Mouse (Mus musculus) lung, postnatal 0 days (tissue): Measurements from ENCODE around the gene Atp6v1g1.

Experiments
- CTCF ChIP-seq: IDR thresholded peaks from 2 replicates; pipeline ENCODE4 v1.5.1; 2016; ENCODE audit warnings: antibody characterized with exemption, mild to moderate bottlenecking
- EP300 ChIP-seq: IDR thresholded peaks from 2 replicates; pipeline ENCODE4 v1.6.1; 2016; ENCODE audit warnings: antibody characterized with exemption, mild to moderate bottlenecking, control low read depth

- TF ChIP-seq CTCF (no peak), EP300 (peak; percentile 87)
Observed at GRCm38 (mm10) chr4:63553789-63554576, 9.4 kb downstream of the Atp6v1g1 start.
